Mouse (Mus musculus): ENCODE data around the gene Ddx21. TPM values are rescaled to one million over a fixed set of nuclear protein-coding genes. Genes with fewer than 3 reads are reported as not detected.
"Not testable (repeated sequence)": the region's sequence is repeated elsewhere in the genome, so short reads cannot be mapped to it uniquely, and the experiment has no call there.

Gene Ddx21
- polyA plus RNA-seq (2012; ENCODE audit: insufficient read depth, low replicate concordance) = 5.4 and 39.8 TPM in 2 replicates

DNA sequence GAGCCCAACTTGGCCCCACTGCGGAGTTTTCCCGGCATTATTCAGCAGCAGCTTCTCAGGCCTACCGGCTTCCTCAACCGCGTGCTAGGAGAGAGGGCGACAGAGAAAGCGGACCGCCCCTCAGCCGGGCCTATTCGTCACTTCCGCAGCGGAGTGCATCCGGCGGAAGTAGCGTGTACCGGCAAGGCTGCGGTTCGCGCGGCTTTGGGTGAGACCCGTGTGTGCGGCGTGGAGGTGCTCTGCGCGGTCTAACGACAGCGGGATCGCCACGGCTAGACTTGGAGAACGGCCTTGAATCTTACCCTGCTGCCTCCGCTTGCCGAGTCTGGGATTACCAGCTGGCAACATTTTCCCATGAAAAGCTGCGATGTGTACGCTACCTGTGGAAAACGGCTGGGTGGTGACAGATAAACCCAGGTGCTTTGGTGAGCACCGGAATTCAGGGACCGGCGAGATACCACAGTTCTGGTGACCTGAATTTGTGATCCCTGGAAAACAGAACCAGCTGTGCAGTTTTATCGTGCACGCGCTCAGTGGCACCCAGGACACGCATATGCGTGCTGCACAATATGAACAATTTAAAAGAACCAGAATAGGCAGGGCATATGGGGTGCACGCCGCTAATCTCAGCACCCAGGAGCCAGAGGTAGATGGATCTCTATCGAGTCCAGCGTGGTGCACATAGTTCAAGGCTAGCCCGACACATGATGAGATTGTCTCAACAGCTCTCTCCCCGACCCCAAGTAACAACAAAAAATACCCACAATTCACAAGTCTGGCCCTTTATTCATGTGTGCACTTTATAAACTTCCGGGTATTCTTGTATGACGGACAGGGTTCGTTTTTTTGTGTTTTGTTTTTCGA, at the start of gene Ddx21:
Gene Ddx21, minus strand, starts transcription at position 105 of the 864 bp plus-strand sequence.
- peaks cover 13% of the 10 kb centered on the region for H3K36me3 ChIP-seq (replicated peaks; ENCODE audit: low read length)
- H3K4me1 ChIP-seq = peaks cover 61% of the 10 kb centered on the region
- H3K27me3 ChIP-seq (replicated peaks) = no peaks in the 10 kb centered on the region
- peak within 1 kb of the TSS; percentile 99 for H3K4me3 ChIP-seq (replicated peaks)
- TF ChIP-seq GATA1 (IDR thresholded peaks at IDR 0.05; ENCODE audit: borderline replicate concordance, low read length) = no peak
- TF ChIP-seq FLI1 (IDR thresholded peaks at IDR 0.05; ENCODE audit: low read length) = peak; percentile 93
- H3K9me3 ChIP-seq = no peaks in the 10 kb centered on the region

DNA sequence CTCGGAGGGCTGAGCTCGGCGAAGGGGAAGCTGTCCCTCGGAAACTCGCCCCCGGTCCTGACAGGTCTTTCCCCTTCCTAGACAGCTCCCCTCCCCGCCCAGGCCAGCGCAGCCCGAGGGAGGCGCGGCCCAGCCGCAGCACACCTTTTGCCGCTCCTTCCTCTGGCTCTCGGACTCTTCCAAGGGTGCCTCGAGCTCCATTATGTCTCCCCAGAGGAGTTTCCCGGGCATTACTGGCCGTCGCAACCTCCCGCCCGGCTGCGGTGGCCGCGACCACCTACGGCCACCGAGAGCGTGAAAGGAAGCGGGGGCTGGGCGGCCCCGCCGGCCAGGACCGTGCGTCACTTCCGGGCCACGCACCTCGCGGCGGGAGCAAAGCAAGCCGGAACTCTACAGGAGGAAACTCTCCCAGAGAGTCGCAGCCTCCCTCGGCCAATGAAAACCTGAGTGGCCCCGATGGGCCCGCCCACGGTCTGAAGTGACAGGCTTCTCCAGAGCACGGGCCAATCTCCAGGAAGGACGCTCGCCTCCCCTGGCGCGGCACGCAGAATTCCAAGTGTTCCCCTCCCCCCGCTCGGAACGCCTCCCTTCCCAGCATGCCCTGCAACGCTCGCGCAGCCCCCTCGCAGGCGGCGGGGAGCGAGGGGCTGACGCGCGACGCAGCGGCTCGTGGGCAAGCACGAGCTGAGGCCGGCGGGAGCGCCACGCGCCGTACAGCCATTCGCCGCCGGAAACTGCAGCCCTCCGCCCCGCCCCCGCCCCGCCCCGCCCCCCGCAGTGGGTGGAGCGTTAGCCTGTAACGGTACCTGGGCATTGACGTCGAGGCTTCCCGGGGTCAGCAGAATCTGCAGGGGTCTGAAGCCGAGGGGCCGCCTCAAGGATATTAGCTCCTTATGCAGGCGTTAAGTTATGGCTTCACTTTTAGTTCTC, 49.1 kb upstream of the Ddx21 start, which contains the start of gene Ddx50:
Gene Ddx50, minus strand, starts transcription at position 338 of the 930 bp plus-strand sequence.
- no peaks in the 10 kb centered on the region for H3K27me3 ChIP-seq (replicated peaks)
- peaks cover 19% of the 10 kb centered on the region for H3K36me3 ChIP-seq (replicated peaks; ENCODE audit: low read length)
- H3K4me1 ChIP-seq = peaks cover 35% of the 10 kb centered on the region
- TF ChIP-seq FLI1 (IDR thresholded peaks at IDR 0.05; ENCODE audit: low read length) (peak; percentile 88), GATA1 (IDR thresholded peaks at IDR 0.05; ENCODE audit: borderline replicate concordance, low read length) (no peak)
- peak within 1 kb of the TSS; percentile 98 for H3K4me3 ChIP-seq (replicated peaks)
- H3K9me3 ChIP-seq = no peaks in the 10 kb centered on the region

DNA sequence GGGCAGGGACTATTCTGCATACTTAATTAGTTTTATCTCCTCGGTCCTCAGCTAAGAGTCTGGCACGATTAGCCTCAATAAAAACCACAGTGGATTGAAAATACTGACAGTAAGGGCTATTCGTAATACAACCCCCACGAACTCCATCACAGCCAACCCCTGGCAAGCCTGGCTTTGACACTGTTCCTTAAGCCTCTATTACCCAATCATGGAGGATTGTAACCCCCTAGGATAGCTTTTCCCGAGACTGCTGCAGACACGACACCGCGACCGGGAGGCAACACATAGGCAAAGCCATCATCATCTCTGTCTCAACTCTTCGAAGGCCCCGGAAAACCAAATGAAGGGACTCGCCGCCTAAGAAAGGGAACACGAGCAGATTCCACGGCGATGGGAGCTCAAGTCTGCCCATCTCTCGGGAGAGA, 48.3 kb upstream of the Ddx21 start:
- H3K4me1 ChIP-seq = peaks cover 35% of the 10 kb centered on the region
- peaks cover 27% of the 10 kb centered on the region for H3K36me3 ChIP-seq (replicated peaks; ENCODE audit: low read length)
- no peaks in the 10 kb centered on the region for H3K27me3 ChIP-seq (replicated peaks)
- H3K9me3 ChIP-seq = no peaks in the 10 kb centered on the region
- TF ChIP-seq FLI1 (IDR thresholded peaks at IDR 0.05; ENCODE audit: low read length) = no peak
- no peak for TF ChIP-seq GATA1 (IDR thresholded peaks at IDR 0.05; ENCODE audit: borderline replicate concordance, low read length)
- H3K4me3 ChIP-seq (replicated peaks) = peak overlapping the region; percentile 98

DNA sequence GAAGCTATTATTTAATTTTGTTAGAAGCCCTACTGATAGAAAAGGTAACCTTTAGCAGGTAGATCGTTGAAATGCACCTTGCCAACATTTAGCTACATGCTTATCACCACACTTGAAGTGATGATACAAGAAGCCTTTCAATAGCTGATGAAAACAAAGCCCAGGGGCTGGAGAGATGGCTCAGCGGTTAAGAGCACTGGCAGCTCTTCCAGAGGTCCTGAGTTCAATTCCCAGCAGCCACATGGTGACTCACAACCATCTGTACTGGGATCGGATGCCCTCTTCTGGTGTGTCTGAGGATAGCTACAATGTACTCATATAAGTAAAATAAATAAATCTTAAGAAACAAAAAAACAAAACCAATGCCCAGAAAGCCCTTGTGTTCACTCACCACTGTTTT, 2.1 kb upstream of the Ddx21 start:
- H3K4me1 ChIP-seq = peaks cover 49% of the 10 kb centered on the region
- no peak for TF ChIP-seq FLI1 (IDR thresholded peaks at IDR 0.05; ENCODE audit: low read length)
- no peak for TF ChIP-seq GATA1 (IDR thresholded peaks at IDR 0.05; ENCODE audit: borderline replicate concordance, low read length)

DNA sequence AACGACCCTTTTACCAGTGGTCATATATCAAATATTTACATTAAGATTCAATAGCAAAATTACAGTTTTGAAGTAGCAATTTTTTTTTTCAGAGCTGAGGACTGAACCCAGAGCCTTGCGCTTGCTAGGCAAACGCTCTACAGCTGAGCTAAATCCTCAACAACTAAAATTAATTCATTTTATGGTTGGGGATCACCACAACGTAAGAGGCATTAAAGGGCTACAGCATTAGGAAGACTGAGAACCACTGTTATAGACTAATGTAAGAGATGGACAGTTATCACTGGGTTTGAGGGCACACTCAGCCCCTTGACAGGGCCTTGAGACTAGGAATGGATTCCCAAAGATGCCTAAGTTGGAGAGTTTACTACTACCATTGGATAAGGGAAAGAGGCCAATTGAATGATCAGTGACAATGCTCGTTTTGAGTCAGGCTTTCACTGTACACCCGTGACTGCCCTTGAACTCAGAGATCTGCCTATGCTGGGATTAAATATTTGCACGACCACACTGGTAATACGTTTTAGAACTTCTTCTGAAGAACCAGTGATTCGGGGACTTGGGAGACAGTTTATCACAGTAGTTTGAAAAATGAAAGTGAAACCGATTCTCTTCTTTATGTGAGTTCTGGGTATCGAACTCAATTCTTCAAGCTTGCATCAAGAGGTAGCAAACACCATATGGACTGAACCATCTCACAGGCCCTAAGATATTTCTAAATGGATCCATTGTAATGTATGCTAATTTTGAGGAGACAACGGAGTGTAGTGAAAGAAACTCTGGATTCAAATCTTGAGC, 1.4 kb upstream of the Ddx21 start:
- no peak for TF ChIP-seq FLI1 (IDR thresholded peaks at IDR 0.05; ENCODE audit: low read length)
- no peak for TF ChIP-seq GATA1 (IDR thresholded peaks at IDR 0.05; ENCODE audit: borderline replicate concordance, low read length)
- Histone ChIP-seq H3K4me1 (peaks cover 51% of the 10 kb centered on the region), H3K27me3 (replicated peaks) (no peaks in the 10 kb centered on the region), H3K36me3 (replicated peaks; ENCODE audit: low read length) (peaks cover 7% of the 10 kb centered on the region), H3K4me3 (replicated peaks) (peak overlapping the region; percentile 85), H3K9me3 (no peaks in the 10 kb centered on the region)

More for the DNA sequence above, 2.1 kb upstream of the Ddx21 start:
- Histone ChIP-seq H3K9me3 (no peaks in the 10 kb centered on the region), H3K36me3 (replicated peaks; ENCODE audit: low read length) (peaks cover 3% of the 10 kb centered on the region), H3K4me3 (replicated peaks) (no peak overlapping the region), H3K27me3 (replicated peaks) (no peaks in the 10 kb centered on the region)

- Histone ChIP-seq H3K9me3 (no peaks in the 10 kb centered on the region), H3K36me3 (replicated peaks; ENCODE audit: low read length) (peaks cover 19% of the 10 kb centered on the region), H3K4me3 (replicated peaks) (peak overlapping the region; percentile 99), H3K27me3 (replicated peaks) (no peaks in the 10 kb centered on the region), H3K4me1 (peaks cover 64% of the 10 kb centered on the region)
- TF ChIP-seq GATA1 (IDR thresholded peaks at IDR 0.05; ENCODE audit: borderline replicate concordance, low read length) (no peak), FLI1 (IDR thresholded peaks at IDR 0.05; ENCODE audit: low read length) (no peak)
These were observed 276 bp downstream of the Ddx21 start for GRCm38 (mm10) chr10:62601833-62602176.

GRCm38 (mm10) chr10:62601053-62601791, 859 bp downstream of the Ddx21 start:
- H3K4me1 ChIP-seq = peaks cover 66% of the 10 kb centered on the region
- peaks cover 22% of the 10 kb centered on the region for H3K36me3 ChIP-seq (replicated peaks; ENCODE audit: low read length)
- no peaks in the 10 kb centered on the region for H3K9me3 ChIP-seq
- peak overlapping the region; percentile 99 for H3K4me3 ChIP-seq (replicated peaks)
- TF ChIP-seq GATA1 (IDR thresholded peaks at IDR 0.05; ENCODE audit: borderline replicate concordance, low read length) (no peak), FLI1 (IDR thresholded peaks at IDR 0.05; ENCODE audit: low read length) (no peak)
- H3K27me3 ChIP-seq (replicated peaks) = no peaks in the 10 kb centered on the region

- H3K4me3 ChIP-seq (replicated peaks) = peak overlapping the region; percentile 85
- TF ChIP-seq FLI1 (IDR thresholded peaks at IDR 0.05; ENCODE audit: low read length) (no peak), GATA1 (IDR thresholded peaks at IDR 0.05; ENCODE audit: borderline replicate concordance, low read length) (no peak)
- peaks cover 33% of the 10 kb centered on the region for H3K36me3 ChIP-seq (replicated peaks; ENCODE audit: low read length)
- H3K27me3 ChIP-seq (replicated peaks) = no peaks in the 10 kb centered on the region
- H3K4me1 ChIP-seq = peaks cover 66% of the 10 kb centered on the region
- H3K9me3 ChIP-seq = no peaks in the 10 kb centered on the region
These were observed 2.0 kb downstream of the Ddx21 start for GRCm38 (mm10) chr10:62600056-62600455.

GRCm38 (mm10) chr10:62599311-62599710, 2.8 kb downstream of the Ddx21 start:
- Histone ChIP-seq H3K36me3 (replicated peaks; ENCODE audit: low read length) (peaks cover 40% of the 10 kb centered on the region), H3K4me1 (peaks cover 63% of the 10 kb centered on the region)
- not testable (repeated sequence) for H3K4me3 ChIP-seq (replicated peaks); H3K27me3 ChIP-seq (replicated peaks); H3K9me3 ChIP-seq
